Mouse (Mus musculus) cerebellum, adult 9-10 months (tissue): ENCODE results near the gene Usp37.

Experiments
- DNase-seq: peaks from one replicate; pipeline ENCODE4 v3.0.0; 2022

The Usp37 gene

DNA sequence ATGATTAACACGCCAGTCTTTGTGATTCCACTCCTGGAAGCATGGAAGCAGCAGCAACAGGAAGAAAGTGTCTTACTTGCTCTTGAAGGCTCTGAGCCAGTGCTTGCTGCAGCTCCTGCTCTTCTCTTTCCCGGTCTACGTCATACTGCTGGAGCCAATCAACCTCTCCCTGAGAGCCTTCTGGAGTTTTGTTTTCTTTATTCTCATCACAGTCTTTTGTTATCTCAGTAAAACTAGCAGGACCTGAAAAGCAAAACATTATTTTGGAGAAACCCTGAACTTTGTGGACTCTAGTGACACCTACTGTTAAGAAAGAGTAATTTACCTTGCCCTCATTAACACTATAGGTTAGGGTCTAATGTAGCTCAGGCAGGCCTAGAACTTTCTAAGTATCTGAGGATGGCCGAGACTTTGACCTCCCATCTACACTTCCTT, 91.5 kb downstream of the Usp37 start:
- DNase-seq = peak; percentile 64

- no peak for DNase-seq
Observed at GRCm38 (mm10) chr1:74444538-74444937, 99.5 kb downstream of the Usp37 start.

DNA sequence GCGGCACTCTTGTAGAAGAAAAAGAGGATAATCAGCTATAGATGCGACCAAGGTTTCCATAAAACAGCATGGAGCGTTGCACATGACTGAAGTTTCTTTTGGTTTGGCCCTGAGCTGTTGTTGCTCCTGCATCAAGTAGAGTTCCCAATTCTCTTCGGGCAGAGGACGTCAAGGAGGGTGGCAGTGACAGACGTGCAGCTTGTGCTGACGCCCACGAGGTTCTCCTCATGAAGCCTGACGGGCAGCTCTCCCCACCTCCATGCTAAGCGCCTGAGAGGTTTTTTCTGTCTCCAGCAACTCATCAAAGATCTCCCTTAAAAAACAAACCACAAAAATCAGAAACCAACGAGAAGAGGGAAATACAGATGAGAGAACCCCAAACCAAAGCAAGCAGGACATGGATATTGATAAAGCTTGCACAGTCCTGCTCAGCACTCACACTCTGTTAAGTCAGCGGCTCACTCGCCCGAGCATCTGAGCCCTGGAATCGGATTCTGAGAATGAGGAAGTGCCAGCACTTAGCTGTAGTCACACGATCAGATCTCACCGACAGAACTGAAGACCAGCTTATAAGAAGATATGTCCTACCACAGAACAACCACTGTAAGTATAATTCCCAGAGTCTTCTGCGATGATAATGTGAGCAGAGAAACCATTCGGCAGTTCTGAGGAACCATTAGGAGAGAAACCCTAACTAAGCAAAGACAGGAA, 104.8 kb downstream of the Usp37 start:
- DNase-seq = no peak

- DNase-seq = no peak
Observed at GRCm38 (mm10) chr1:74437702-74438427, 106.2 kb downstream of the Usp37 start.

GRCm38 (mm10) chr1:74435563-74435962, 108.5 kb downstream of the Usp37 start:
- DNase-seq = no peak

DNA sequence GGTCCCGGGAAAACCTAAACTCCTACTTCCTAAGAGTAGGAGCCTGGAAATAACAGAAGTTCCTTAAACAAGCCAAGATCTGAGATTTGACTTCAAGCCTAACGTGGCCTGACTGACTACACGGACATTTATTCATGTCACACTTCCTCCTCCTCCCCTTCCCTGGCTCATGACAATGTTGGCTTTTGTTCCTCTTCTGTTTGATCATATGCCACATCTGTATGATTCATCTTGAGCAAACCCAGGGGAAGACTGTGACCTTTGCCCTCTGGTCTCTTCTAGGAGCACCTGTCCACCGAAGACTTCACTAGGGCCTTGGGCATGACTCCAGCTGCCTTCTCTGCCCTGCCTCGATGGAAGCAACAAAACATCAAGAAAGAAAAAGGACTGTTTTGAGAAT, 109.5 kb downstream of the Usp37 start:
- no peak for DNase-seq

GRCm38 (mm10) chr1:74433220-74433619, 110.9 kb downstream of the Usp37 start:
- DNase-seq = no peak

DNA sequence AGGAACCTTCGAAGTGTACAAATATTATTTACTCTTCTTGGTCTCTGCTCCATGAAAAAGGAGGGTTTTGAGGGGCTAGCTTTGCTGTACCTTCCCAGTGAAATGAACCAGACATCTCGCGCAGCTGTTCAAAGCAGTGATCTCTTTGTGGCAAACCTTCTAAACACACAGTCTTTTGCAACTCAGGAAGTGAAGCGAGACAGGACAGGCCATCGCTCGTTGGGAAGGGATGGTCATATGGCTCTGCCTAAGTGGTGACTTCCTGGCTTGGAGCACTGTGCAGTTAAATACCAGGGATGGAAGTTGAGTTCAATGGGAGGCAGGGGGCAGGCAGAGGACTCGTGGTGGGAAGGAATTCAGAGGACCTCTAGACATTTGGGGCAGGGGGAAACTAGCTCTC, 118.2 kb downstream of the Usp37 start:
- no peak for DNase-seq

- DNase-seq = no peak
Observed at GRCm38 (mm10) chr1:74423147-74423546, 120.9 kb downstream of the Usp37 start.

DNA sequence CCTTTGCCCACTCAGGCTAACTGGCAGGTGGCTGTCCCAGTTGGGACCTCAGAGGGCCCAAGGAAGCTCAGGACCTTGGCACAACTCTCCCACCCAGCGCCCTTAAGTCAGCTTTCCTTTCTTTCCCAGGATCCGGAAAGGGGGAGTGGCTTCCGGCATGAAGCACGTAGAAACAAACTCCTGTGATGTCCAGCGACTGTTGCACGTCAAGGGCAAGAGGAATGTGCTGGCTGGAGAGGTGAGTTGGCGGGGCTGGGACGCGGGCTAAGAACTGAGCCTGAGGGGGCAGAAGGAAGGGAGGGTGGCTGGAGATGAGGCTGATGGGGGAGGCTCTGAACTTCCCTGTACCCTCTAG, 124.7 kb downstream of the Usp37 start:
- DNase-seq = no peak

DNA sequence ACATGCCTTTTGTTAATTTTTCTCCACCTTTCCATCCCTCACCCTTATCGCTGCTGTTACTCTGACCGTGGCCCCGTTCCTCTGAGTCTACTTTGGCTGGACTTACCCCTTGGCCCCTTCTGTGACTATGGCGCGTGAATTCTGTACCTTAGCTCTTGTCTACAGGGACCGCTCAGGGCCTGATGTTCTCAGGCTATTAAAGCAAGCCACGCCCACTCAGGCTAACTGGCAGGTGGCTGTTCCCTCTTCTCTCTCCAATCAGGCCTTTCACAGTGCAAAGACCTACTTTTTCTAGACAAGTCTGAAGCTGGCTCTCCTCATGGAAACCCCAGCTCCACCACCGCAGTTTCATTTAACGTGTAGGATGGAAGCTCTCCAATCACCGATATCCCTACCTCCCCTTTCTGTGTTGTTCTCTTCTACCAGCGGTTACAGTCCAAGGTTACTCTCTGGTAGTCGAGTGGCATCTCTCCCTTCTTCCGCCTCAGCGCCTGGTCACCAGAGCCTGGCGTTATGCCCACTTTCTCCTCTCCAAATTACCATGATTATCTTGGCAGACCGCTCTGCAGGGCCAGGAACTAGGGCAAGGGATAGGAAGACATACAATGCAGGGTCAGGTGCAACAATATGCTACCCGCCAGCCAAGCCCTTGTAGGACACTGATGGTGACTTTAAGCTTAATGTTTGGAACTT, 125.2 kb downstream of the Usp37 start:
- DNase-seq = peak; percentile 11

DNA sequence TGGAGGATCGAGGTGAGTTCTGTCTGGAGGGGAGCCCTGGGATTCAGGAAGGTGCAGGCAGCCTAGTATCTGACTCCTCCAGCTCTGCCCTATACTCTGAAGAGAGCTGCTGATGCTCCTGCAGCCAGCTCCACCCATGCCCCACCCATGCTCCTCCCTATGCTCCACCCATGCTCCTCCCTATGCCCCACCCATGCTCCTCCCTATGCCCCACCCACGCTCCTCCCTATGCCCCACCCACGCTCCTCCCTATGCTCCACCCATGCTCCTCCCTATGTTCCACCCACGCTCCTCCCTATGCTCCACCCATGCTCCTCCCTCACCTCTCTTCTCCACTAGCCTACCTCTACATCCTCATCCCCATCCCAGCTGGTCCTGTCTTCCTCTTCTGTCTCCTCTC, 128.9 kb downstream of the Usp37 start:
- peak; percentile 22 for DNase-seq

- DNase-seq = no peak
Observed at GRCm38 (mm10) chr1:74412711-74413110, 131.4 kb downstream of the Usp37 start.

- DNase-seq = no peak
Observed at GRCm38 (mm10) chr1:74411753-74412325, 132.2 kb downstream of the Usp37 start.

DNA sequence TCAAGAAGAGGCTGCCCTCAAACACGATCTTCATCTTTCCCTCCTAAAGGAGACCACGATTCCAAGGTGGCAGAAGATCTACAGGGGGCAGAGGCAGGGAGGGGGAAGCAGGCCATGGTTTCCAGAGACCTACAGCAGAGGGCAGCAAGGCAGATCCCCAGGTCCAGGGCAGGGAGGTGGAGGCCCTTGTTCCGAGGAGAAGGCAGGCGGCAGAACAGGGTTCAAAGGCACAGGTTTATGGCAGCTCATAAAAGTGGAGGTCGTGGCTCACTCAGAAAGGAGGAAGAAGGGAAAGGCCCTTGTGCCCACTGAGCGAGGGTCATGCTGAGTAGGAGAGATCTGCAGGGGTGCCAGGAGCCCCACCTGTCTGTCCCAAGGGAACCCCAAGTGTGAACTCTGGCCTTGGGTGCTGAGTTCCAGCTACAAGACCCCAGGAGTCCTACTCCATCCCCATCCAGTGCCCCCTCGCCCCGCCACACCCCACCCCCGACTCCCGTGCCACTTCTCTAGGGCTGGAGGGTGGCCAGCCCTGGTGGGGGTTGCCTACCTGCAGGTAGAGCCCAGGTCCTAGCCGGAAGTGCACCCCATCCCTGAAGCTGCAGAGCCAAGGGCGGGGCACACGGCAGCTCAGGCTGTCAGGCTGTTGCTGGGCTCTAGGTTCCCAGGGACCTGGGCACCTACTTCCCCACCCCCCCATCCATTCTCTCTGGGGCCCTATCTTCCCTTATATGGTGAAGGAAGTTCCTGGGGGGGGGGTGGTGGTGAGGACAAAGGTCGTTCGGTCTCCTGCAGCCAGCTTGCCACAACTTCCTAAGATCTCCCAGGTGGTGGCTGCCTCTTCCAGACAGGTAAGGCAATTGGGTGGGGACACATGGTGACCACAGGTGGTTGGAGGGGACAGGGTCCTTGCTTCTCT, 135.2 kb downstream of the Usp37 start, which contains the start of gene Vil1:
Gene Vil1 (plus strand): TSS at position 788 of the 916 bp plus-strand sequence.
- no peak for DNase-seq

DNA sequence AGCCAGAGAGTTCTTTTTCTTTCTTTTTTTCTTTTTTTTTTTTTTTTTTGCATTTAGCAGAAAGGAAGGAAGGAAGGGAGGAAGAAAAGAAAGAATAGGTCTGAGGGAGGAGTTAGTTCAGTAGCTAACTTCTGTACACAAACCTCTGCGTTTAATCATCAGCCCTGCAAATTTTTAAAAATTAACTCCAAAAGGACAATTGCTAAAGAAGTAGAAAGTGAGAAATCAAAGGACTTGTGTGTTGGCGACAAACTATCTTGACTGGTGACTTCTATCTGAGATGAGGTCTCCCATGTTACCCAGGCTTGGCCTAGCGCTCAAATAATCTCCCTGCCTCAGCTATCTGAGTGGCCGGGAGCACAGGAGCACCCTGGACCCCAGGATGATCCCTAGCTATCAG, 139.9 kb downstream of the Usp37 start:
- DNase-seq = no peak

- DNase-seq = no peak
Observed at GRCm38 (mm10) chr1:74401015-74401702, 142.9 kb downstream of the Usp37 start.

DNA sequence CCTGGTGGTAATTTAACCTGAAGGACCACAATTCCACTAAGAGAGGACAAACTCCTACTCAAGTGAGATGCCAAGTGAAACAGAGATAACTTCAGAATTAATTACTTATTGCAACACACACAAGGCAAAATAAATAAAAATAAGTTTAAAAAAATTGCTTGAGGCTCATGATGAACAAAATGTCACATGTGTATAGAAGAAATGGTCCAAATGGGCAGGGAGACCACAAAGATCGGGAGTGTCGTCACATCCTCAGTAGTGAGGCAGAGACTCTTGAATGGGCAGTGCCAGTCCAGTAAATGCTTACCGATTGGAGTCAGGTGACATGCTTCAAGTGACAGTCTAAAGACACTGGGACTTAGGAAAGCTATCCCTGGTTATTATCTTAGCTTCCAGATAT, 143.6 kb downstream of the Usp37 start:
- DNase-seq = no peak

GRCm38 (mm10) chr1:74397919-74398451, 146.1 kb downstream of the Usp37 start:
- peak; percentile 88 for DNase-seq

- DNase-seq = peak; percentile 95
Observed at GRCm38 (mm10) chr1:74397268-74397918, 146.7 kb downstream of the Usp37 start.
